Mouse (Mus musculus): Measurements from ENCODE around the gene Ikzf2.

DNA sequence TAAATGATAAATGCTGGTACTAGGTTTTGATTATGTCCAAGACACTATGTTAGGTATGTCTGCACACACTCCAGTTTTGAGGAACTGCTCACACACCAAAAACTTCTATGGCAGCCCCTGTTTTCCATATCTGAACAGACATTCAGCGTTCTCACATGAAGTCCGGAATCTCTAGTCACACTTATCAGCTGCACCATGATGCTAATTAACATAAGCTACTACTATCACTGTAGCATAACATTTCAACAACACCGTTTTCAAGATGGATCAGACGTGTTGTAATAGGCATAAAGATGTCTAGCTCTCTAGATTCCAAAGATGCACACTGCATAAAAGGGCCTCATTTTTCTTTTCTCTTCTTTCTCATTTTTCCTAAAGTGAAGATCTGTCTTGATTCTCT is 43.9 kb downstream of the Ikzf2 start:
- TF ChIP-seq CTCF (IDR thresholded peaks at IDR 0.05; ENCODE audit: control insufficient read depth, insufficient read depth, insufficient read length) = no peak
- TF ChIP-seq USF1 (IDR thresholded peaks at IDR 0.05; ENCODE audit: low read depth) = no peak

Data from C2C12 (cell line).